21 mouse cellular contexts compared by ENCODE assay signal in genomic region chr6:98259016-98259415, GRCm38 (mm10).
DNase-seq lines count a peak whose midpoint lies in the region; ATAC-seq lines count a peak whose summit lies in the region.
"Had no signal": no experiment of that assay in that cellular context is flagged by ENCODE, and none has a peak within 500 bp of the region (broad histone marks: within the 10 kb centered on the region; RNA-seq: fewer than 3 reads in every experiment).

No protein-coding gene starts in this region.

- intact Hi-C loops in left cerebral cortex, postnatal 14 days (cut with DNase I), result loop anchor here (10.0 kb wide), 1 partner anchor 124 kb away; no protein-coding TSS in a partner anchor

- no peak for DNase-seq in frontal cortex, postnatal 25 days (ENCODE audit: low spot score in 2 of 2)
- peak; percentile 79 to 81 for DNase-seq in frontal cortex, adult 2 months (ENCODE audit: extremely low spot score in 1 of 2, low spot score in 1 of 2)
- peak; percentile 48 to 74 for DNase-seq in left cerebral cortex, postnatal 14 days (ENCODE audit: low spot score in 2 of 2)
- peak; percentile 56 for DNase-seq in right cerebral cortex, postnatal 25 days
- no peak for DNase-seq in adrenal gland, postnatal 14 days
- DNase-seq in lung, postnatal 25 days (ENCODE audit: low spot score), result no peak
- no peak for DNase-seq in heart, adult 9 months (ENCODE audit: low spot score in 2 of 2)
- DNase-seq: adrenal gland, postnatal 25 days; cerebellum, adult 11 months; cerebellum, adult 9-11 months; gastrocnemius, postnatal 10 days; heart, postnatal 10 days; kidney, adult 9 months; kidney, postnatal 14 days; liver; thymus, postnatal 4 days had no signal

- ATAC-seq in frontal cortex, adult (ENCODE audit: low TSS enrichment), result peak; percentile 97
- ATAC-seq: forebrain, embryonic 16.5 days; hindbrain, postnatal 0 days; intestine, embryonic 16.5 days; midbrain, embryonic 15.5 days had no signal

Comparison
In these comparisons a context has a peak if more than half of its experiments do, and no peak if none do; other contexts are left out.
1. DNase-seq: peak in frontal cortex, adult 2 months (2 of 2), left cerebral cortex, postnatal 14 days (2 of 2) and right cerebral cortex, postnatal 25 days (single experiment); none in frontal cortex, postnatal 25 days (0 of 2), adrenal gland, postnatal 14 days (single experiment), lung, postnatal 25 days (single experiment) and heart, adult 9 months (0 of 2).